Mouse (Mus musculus): Measurements from ENCODE around the gene Gm17490. TPM values are rescaled to one million over a fixed set of nuclear protein-coding genes. Genes with fewer than 3 reads are reported as not detected.
"Not testable (repeated sequence)": the region's sequence is repeated elsewhere in the genome, so short reads cannot be mapped to it uniquely, and the experiment has no call there.

The Gm17490 gene
- polyA plus RNA-seq, 1 experiment from 2014 or later, result not detected

GRCm38 (mm10) chr2:11623726-11624125 lies 2.3 kb downstream of the Gm17490 start:
- no peak overlapping the region for H3K4me2 ChIP-seq
- H3K4me3 ChIP-seq, result no peak overlapping the region
- WGBS, result 75% methylated on average over 2 of the region's 2 CpGs
- no peaks in the 10 kb centered on the region for H3K4me1 ChIP-seq (replicated peaks)
- H3K27me3 ChIP-seq, result no peaks in the 10 kb centered on the region
- H3K36me3 ChIP-seq, result no peaks in the 10 kb centered on the region
- no peak for ATAC-seq (replicated peaks; ENCODE audit: insufficient number of reproducible peaks, insufficient read depth, low FRiP score, low read depth)
- H3K9ac ChIP-seq, result no peak overlapping the region
- no peaks in the 10 kb centered on the region for H3K9me3 ChIP-seq (replicated peaks)
- H3K27ac ChIP-seq, result no peak overlapping the region

DNA sequence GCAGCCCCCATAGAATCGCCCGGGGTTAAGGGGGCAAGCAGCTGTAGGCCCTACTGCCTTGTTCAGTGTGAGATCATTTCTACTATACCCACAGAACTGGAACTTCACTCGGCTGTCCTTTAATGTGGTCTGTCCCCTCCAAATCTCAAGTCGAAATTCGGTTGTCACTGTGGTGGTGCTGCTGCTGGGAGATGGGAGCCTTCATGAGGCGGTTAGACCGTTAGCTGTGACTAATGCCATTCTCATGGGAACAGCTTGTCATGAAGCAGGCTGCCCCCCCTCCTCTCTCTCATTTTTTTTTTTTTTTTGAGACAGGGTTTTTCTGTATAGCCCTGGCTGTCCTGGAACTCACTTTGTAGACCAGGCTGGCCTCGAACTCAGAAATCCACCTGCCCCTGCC lies 2.9 kb downstream of the Gm17490 start:
- Histone ChIP-seq H3K4me1 (replicated peaks) (no peaks in the 10 kb centered on the region), H3K27me3 (no peaks in the 10 kb centered on the region), H3K9ac (no peak overlapping the region), H3K27ac (no peak overlapping the region), H3K9me3 (replicated peaks) (no peaks in the 10 kb centered on the region), H3K4me3 (no peak overlapping the region), H3K4me2 (no peak overlapping the region), H3K36me3 (no peaks in the 10 kb centered on the region)
- ATAC-seq (replicated peaks; ENCODE audit: insufficient number of reproducible peaks, insufficient read depth, low FRiP score, low read depth), result no peak; the same call in 1 of the 2 replicates
- 79% methylated on average over 8 of the region's 8 CpGs for whole genome bisulfite sequencing

- H3K27ac ChIP-seq, result no peak overlapping the region
- 66% methylated on average over 2 of the region's 2 CpGs for WGBS
- no peak overlapping the region for H3K4me2 ChIP-seq
- no peak for ATAC-seq (replicated peaks; ENCODE audit: insufficient number of reproducible peaks, insufficient read depth, low FRiP score, low read depth)
- H3K4me1 ChIP-seq (replicated peaks), result no peaks in the 10 kb centered on the region
- H3K27me3 ChIP-seq, result no peaks in the 10 kb centered on the region
- no peaks in the 10 kb centered on the region for H3K36me3 ChIP-seq
- no peak overlapping the region for H3K4me3 ChIP-seq
- no peaks in the 10 kb centered on the region for H3K9me3 ChIP-seq (replicated peaks)
- H3K9ac ChIP-seq, result no peak overlapping the region
Observed at GRCm38 (mm10) chr2:11619598-11619997, 6.5 kb downstream of the Gm17490 start.

- H3K36me3 ChIP-seq, result no peaks in the 10 kb centered on the region
- 81% methylated on average over 9 of the region's 9 CpGs for WGBS
Observed at GRCm38 (mm10) chr2:11616846-11617245, 9.2 kb downstream of the Gm17490 start.

DNA sequence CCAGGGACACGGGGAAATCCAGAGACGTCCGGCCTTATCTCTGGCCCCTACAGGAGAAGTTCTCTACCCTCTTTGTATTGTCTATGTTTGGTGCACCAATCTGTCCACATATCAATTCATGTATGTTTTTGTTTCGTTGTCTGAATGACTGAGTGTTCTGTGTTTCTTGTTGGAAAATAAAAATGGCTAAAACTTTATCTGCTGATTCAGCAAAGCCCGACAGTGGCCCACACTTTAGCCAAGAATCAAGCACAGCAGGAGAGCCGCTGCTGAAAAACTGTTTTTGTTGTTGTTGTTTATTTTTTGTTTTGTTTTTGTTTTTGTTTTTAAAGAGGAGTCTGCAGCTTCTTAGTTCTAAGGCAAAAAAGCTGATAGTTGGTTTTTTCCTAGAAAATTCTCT lies 13.1 kb downstream of the Gm17490 start:
- ATAC-seq (replicated peaks; ENCODE audit: insufficient number of reproducible peaks, insufficient read depth, low FRiP score, low read depth); H3K27me3 ChIP-seq; H3K27ac ChIP-seq; H3K4me2 ChIP-seq; H3K36me3 ChIP-seq; H3K9ac ChIP-seq; H3K9me3 ChIP-seq (replicated peaks); H3K4me3 ChIP-seq; H3K4me1 ChIP-seq (replicated peaks): not testable (repeated sequence)
- WGBS, result 79% methylated on average over 6 of the region's 6 CpGs

More at GRCm38 (mm10) chr2:11616846-11617245, 9.2 kb downstream of the Gm17490 start:
- H3K4me1 ChIP-seq (replicated peaks), result no peaks in the 10 kb centered on the region
- H3K9ac ChIP-seq, result no peak overlapping the region
- no peaks in the 10 kb centered on the region for H3K27me3 ChIP-seq
- H3K4me3 ChIP-seq, result no peak overlapping the region
- no peak overlapping the region for H3K27ac ChIP-seq
- H3K9me3 ChIP-seq (replicated peaks), result no peaks in the 10 kb centered on the region
- no peak for ATAC-seq (replicated peaks; ENCODE audit: insufficient number of reproducible peaks, insufficient read depth, low FRiP score, low read depth)
- H3K4me2 ChIP-seq, result no peak overlapping the region

DNA sequence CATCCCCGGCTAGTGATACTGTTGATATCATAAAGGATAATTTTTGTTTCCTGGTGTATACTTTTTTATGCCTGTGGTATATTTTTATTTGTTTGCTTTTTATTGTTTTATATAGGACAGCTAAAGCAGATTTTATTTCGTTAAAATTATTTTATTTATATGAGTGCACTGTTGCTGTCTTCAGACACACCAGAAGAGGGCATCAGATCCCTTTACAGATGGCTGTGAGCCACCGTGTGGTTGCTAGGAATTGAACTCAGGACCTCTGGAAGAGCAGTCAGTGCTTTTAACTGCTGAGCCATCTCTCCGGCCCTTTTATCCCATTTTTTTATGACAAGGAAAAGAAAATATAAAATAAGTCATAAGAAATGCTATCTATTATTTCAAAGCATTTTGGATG lies 19.3 kb downstream of the Gm17490 start:
- not testable (repeated sequence) for ATAC-seq (replicated peaks; ENCODE audit: insufficient number of reproducible peaks, insufficient read depth, low FRiP score, low read depth); H3K9ac ChIP-seq; H3K9me3 ChIP-seq (replicated peaks); H3K27me3 ChIP-seq; H3K27ac ChIP-seq; H3K36me3 ChIP-seq; H3K4me1 ChIP-seq (replicated peaks); H3K4me2 ChIP-seq; H3K4me3 ChIP-seq
- 69% methylated on average over 4 of the region's 4 CpGs for WGBS

DNA sequence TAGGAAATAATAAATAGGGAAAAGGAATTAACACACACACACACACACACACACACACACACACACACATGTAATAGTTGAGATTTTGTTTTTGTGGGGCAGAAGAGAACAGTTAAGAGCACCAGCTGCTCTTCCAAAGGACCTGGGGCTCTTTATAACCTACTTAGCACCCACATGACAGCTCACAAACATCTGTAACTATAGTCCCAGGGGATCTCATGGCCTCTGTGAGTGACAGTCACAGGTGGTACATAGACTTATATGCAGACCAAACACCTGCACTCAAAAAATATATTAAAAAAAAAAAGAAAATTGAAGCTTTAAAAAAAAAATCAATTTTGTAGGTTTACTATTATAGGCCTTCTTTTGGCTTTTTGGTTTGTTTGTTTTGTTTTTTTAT lies 21.2 kb downstream of the Gm17490 start:
- H3K27me3 ChIP-seq, result no peaks in the 10 kb centered on the region
- ATAC-seq (replicated peaks; ENCODE audit: insufficient number of reproducible peaks, insufficient read depth, low FRiP score, low read depth), result no peak
- no peak overlapping the region for H3K27ac ChIP-seq
- H3K4me2 ChIP-seq, result no peak overlapping the region
- no peaks in the 10 kb centered on the region for H3K9me3 ChIP-seq (replicated peaks)
- no peak overlapping the region for H3K4me3 ChIP-seq
- peaks cover 12% of the 10 kb centered on the region; the same call in 1 of the 2 replicates for H3K36me3 ChIP-seq
- H3K9ac ChIP-seq, result no peak overlapping the region
- H3K4me1 ChIP-seq (replicated peaks), result peaks cover 15% of the 10 kb centered on the region

DNA sequence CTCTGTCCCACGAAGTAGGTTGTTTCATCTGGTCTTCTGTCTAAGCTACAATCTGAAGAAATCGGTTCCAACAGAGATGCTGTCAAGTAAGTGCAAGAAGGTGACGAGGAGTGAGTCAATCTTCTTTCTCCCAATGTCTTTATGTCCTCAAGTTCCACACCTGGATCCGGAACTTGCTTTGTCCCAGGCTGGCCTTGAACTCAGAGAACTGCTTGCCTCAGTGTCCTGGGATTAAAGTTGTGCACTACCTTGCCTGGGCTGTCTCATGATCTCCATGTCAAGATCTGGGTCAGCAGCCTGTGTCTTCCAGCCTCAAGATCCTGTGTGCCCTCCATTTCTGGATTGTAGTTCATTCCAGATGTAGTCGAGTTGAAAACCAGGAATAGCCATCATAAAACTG lies 22.0 kb downstream of the Gm17490 start, which contains the start of gene Rbm17:
TSS of gene Rbm17 (minus strand) at position 101 of the 400 bp plus-strand sequence.
- H3K36me3 ChIP-seq, result peaks cover 18% of the 10 kb centered on the region; the same call in 1 of the 2 replicates
- H3K27ac ChIP-seq, result peak within 1 kb of the TSS; percentile 61
- 87% methylated on average over 5 of the region's 5 CpGs for WGBS

DNA sequence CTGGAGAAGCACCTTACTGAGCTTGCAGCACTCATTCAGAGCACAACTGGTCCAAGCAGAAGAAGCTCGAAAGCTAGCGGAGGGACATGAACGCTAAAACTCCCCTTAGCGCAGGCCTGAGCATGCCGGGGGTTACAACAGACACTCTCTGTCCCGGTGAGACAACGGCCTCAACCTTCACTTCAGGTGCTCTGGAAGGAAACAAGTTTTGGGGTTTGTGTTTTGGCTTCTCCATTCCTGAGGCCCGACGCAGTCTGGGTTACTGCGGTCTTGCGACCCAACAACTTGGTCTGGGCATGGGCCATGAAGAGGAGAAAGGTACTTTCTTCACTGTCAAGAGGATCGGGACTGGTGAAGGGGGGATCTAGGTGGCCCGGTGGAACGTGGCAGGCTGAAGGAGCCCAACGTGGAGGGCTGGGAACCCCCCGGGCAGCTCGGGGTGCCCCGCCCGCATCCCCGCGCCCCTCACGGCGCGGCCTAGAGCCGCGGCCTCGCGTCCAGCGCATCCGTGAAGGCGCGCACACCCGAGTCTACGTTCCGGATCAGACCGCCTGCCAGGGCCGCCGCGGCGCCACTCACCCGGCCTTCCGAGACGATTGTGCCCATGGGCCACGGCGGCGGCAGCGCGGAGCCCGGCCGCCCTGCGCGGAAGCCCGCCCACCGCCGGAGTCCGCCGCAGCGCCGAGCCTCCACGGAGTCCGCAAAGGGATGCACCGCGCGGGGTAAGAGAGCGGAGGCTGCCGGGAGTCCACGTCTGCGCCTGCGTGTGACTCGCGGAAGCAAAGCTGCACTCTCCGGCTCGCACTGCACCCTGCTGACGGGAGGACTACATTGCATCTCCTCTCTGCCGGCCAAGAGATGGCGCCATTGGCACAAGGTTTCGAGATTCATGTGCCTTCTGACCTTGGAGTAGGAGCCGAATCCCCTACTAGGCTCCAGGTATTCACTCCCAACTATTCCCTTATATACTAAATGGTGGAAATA lies 23.3 kb downstream of the Gm17490 start:
- H3K36me3 ChIP-seq, result peaks cover 28% of the 10 kb centered on the region
- H3K9ac ChIP-seq, result peak overlapping the region; percentile 98
- no peaks in the 10 kb centered on the region for H3K9me3 ChIP-seq (replicated peaks)
- peak overlapping the region; percentile 61 for H3K27ac ChIP-seq
- WGBS, result under 1% methylated on average over 78 of the region's 78 CpGs
- ATAC-seq (replicated peaks; ENCODE audit: insufficient number of reproducible peaks, insufficient read depth, low FRiP score, low read depth), result peak; percentile 98
- H3K4me2 ChIP-seq, result peak overlapping the region; percentile 79
- H3K4me1 ChIP-seq (replicated peaks), result peaks cover 15% of the 10 kb centered on the region
- peak overlapping the region; percentile 83 for H3K4me3 ChIP-seq
- no peaks in the 10 kb centered on the region for H3K27me3 ChIP-seq

More for the DNA sequence above, 22.0 kb downstream of the Gm17490 start, which contains the start of gene Rbm17:
- ATAC-seq (replicated peaks; ENCODE audit: insufficient number of reproducible peaks, insufficient read depth, low FRiP score, low read depth), result no peak
- Histone ChIP-seq H3K9ac (peak within 1 kb of the TSS; percentile 98), H3K4me3 (peak within 1 kb of the TSS; percentile 83), H3K4me2 (peak within 1 kb of the TSS; percentile 79), H3K27me3 (no peaks in the 10 kb centered on the region), H3K4me1 (replicated peaks) (peaks cover 15% of the 10 kb centered on the region), H3K9me3 (replicated peaks) (no peaks in the 10 kb centered on the region)

GRCm38 (mm10) chr2:11601795-11602194 lies 24.3 kb downstream of the Gm17490 start:
- Histone ChIP-seq H3K9ac (peak overlapping the region; percentile 98), H3K4me2 (peak overlapping the region; percentile 79), H3K27ac (no peak overlapping the region), H3K9me3 (replicated peaks) (no peaks in the 10 kb centered on the region), H3K27me3 (no peaks in the 10 kb centered on the region), H3K4me3 (peak overlapping the region; percentile 83), H3K4me1 (replicated peaks) (peaks cover 15% of the 10 kb centered on the region), H3K36me3 (peaks cover 38% of the 10 kb centered on the region)
- 69% methylated on average over 6 of the region's 6 CpGs for WGBS
- no peak for ATAC-seq (replicated peaks; ENCODE audit: insufficient number of reproducible peaks, insufficient read depth, low FRiP score, low read depth)

GRCm38 (mm10) chr2:11597906-11598305 lies 28.2 kb downstream of the Gm17490 start:
- Histone ChIP-seq H3K4me3 (no peak overlapping the region), H3K36me3 (peaks cover 70% of the 10 kb centered on the region), H3K27ac (no peak overlapping the region), H3K9me3 (replicated peaks) (no peaks in the 10 kb centered on the region), H3K9ac (no peak overlapping the region), H3K27me3 (no peaks in the 10 kb centered on the region), H3K4me1 (replicated peaks) (peaks cover 13% of the 10 kb centered on the region), H3K4me2 (no peak overlapping the region)
- 96% methylated on average over 7 of the region's 7 CpGs for WGBS
- ATAC-seq (replicated peaks; ENCODE audit: insufficient number of reproducible peaks, insufficient read depth, low FRiP score, low read depth), result no peak

Data from heart, embryonic 15.5 days (tissue).